Mouse (Mus musculus) kidney, adult 2 months (tissue): ENCODE measurements around the gene Trp53bp1.

Experiments used
- CTCF ChIP-seq: fragments of 200-500 bp; conservative IDR thresholded peaks from 2 replicates; pipeline ENCODE4 v1.5.1; 2011; ENCODE audit warnings: low read depth, mild to moderate bottlenecking, control low read depth, low read length, moderate library complexity, mixed read lengths; ENCODE audit not compliant: insufficient read depth, insufficient read length
- POLR2A ChIP-seq: fragments of 200-500 bp; IDR thresholded peaks from one replicate; pipeline ENCODE4 v1.6.1; 2011; ENCODE audit warnings: low read depth, low read length, control low read depth

- TF ChIP-seq CTCF (no peak), POLR2A (no peak)
Observed at GRCm38 (mm10) chr2:121287850-121288249, 16.6 kb upstream of the Trp53bp1 start.
